ENCODE assay signal across 26 mouse cellular contexts in genomic region chr4:142865593-142865992, GRCm38 (mm10).
"Had no signal": no experiment of that assay in that cellular context is flagged by ENCODE, and none has a peak within 500 bp of the region (broad histone marks: within the 10 kb centered on the region; RNA-seq: fewer than 3 reads in every experiment).

No protein-coding gene starts in this region.

- H3K36me3 ChIP-seq: embryonic facial prominence, embryonic 10.5 days; embryonic facial prominence, embryonic 12.5 days; embryonic facial prominence, embryonic 13.5 days; embryonic facial prominence, embryonic 15.5 days; forebrain, embryonic 10.5 days; forebrain, embryonic 12.5 days; forebrain, embryonic 15.5 days; heart, embryonic 10.5 days had no signal

- DNase-seq: cerebellum, postnatal 10 days; cerebellum, postnatal 14 days; cerebellum, postnatal 25 days; cerebellum, postnatal 36 days; embryo, embryonic 11 days; forebrain, postnatal 0 days; gastrocnemius, adult 2 months; gastrocnemius, postnatal 10 days; gastrocnemius, postnatal 14 days; gastrocnemius, postnatal 25 days; gastrocnemius, postnatal 36 days; heart, adult 11 months; heart, adult 18-20 months; heart, adult 2 months had no signal

- H3K4me1 ChIP-seq: embryonic facial prominence, embryonic 10.5 days; embryonic facial prominence, embryonic 12.5 days; embryonic facial prominence, embryonic 13.5 days; forebrain, embryonic 10.5 days; forebrain, embryonic 12.5 days; forebrain, embryonic 13.5 days; heart, embryonic 10.5 days had no signal

- H3K27me3 ChIP-seq: embryonic facial prominence, embryonic 12.5 days; embryonic facial prominence, embryonic 13.5 days; embryonic facial prominence, embryonic 15.5 days; forebrain, embryonic 12.5 days; forebrain, embryonic 13.5 days; forebrain, embryonic 15.5 days had no signal

- H3K4me2 ChIP-seq: embryonic facial prominence, embryonic 12.5 days; embryonic facial prominence, embryonic 13.5 days; embryonic facial prominence, embryonic 15.5 days; forebrain, embryonic 12.5 days; forebrain, embryonic 13.5 days; forebrain, embryonic 15.5 days had no signal

- ATAC-seq: forebrain, embryonic 13.5 days; forebrain, embryonic 14.5 days; forebrain, embryonic 15.5 days; forebrain, embryonic 16.5 days; forebrain, postnatal 0 days had no signal

- H3K27ac ChIP-seq: embryonic facial prominence, embryonic 10.5 days; embryonic facial prominence, embryonic 12.5 days; embryonic facial prominence, embryonic 13.5 days; embryonic facial prominence, embryonic 15.5 days; forebrain, embryonic 10.5 days; forebrain, embryonic 12.5 days; forebrain, embryonic 13.5 days; forebrain, embryonic 15.5 days; gastrocnemius, adult 2 months; heart, adult 2 months; heart, embryonic 10.5 days had no signal

- H3K9ac ChIP-seq: embryonic facial prominence, embryonic 12.5 days; embryonic facial prominence, embryonic 13.5 days; embryonic facial prominence, embryonic 15.5 days; forebrain, embryonic 12.5 days; forebrain, embryonic 13.5 days; forebrain, embryonic 15.5 days; forebrain, postnatal 0 days had no signal

- H3K9me3 ChIP-seq: embryonic facial prominence, embryonic 10.5 days; embryonic facial prominence, embryonic 12.5 days; embryonic facial prominence, embryonic 13.5 days; embryonic facial prominence, embryonic 15.5 days; forebrain, embryonic 10.5 days; forebrain, embryonic 12.5 days; forebrain, embryonic 13.5 days; forebrain, embryonic 15.5 days; heart, embryonic 10.5 days had no signal

- H3K4me3 ChIP-seq: embryonic facial prominence, embryonic 10.5 days; embryonic facial prominence, embryonic 12.5 days; embryonic facial prominence, embryonic 13.5 days; embryonic facial prominence, embryonic 15.5 days; erythroblast, embryonic 14.5 days; forebrain, embryonic 10.5 days; forebrain, embryonic 12.5 days; forebrain, embryonic 13.5 days; forebrain, embryonic 15.5 days; gastrocnemius, adult 2 months; heart, adult 2 months; heart, embryonic 10.5 days had no signal
